9 mouse cellular contexts compared by ENCODE assay signal in the genomic region with DNA sequence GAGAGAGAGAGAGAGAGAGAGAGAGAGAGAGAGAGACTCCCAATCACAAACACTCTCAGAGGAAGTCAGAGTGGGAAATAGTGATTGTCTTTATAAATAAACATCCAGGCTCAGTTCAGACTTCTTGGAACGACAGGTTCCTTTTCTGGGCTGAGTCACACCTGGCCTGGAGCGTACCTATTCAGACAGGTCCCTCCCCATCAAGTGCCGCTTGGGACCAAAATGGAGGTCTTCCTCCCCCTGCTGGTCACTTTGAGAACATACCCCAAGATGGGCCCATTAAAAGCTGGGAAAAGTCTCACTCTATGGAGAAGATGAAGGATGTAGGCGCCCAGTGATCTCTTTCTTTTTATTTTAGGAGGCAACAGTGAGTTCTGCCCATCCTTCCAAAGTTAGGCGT. TPM values are rescaled to one million over a fixed set of nuclear protein-coding genes. Genes with fewer than 3 reads are reported as not detected.
DNase-seq lines count a peak whose midpoint lies in the region; ATAC-seq lines count a peak whose summit lies in the region.
"Had no signal": no experiment of that assay in that cellular context is flagged by ENCODE, and none has a peak within 500 bp of the region (broad histone marks: within the 10 kb centered on the region; RNA-seq: fewer than 3 reads in every experiment).

No protein-coding gene starts in this region.

- H3K27ac ChIP-seq in embryonic facial prominence, embryonic 14.5 days (replicated peaks; ENCODE audit: low read depth, low read length), result no peak overlapping the region

- no peaks in the 10 kb centered on the region for H3K36me3 ChIP-seq in embryonic facial prominence, embryonic 14.5 days (ENCODE audit: control insufficient read depth, insufficient read depth, low read length)

- H3K9ac ChIP-seq in embryonic facial prominence, embryonic 14.5 days (ENCODE audit: low read depth, low read length), result no peak overlapping the region

- ATAC-seq in embryonic facial prominence, embryonic 14.5 days (ENCODE audit: low read depth), result peak; percentile 45; the same call in 1 of the 2 replicates

- no peaks in the 10 kb centered on the region for H3K9me3 ChIP-seq in embryonic facial prominence, embryonic 14.5 days (ENCODE audit: control insufficient read depth, low read length)

- no peaks in the 10 kb centered on the region; the same call in 1 of the 2 replicates for H3K4me1 ChIP-seq in embryonic facial prominence, embryonic 14.5 days (ENCODE audit: control insufficient read depth, insufficient read depth, low read length)

- 2% methylated on average over 5 of the region's 5 CpGs for WGBS in embryonic facial prominence, embryonic 14.5 days

- H3K27me3 ChIP-seq in embryonic facial prominence, embryonic 14.5 days (replicated peaks; ENCODE audit: control insufficient read depth, insufficient read depth, low read length), result no peaks in the 10 kb centered on the region

- peak; percentile 71 for DNase-seq in gastrocnemius, adult 18-20 months (ENCODE audit: low spot score)
- no peak for DNase-seq in gastrocnemius, adult 8-10 months (ENCODE audit: low spot score in 2 of 2)
- peak; percentile 54 for DNase-seq in 416B (ENCODE audit: low read depth)
- DNase-seq in adrenal gland, postnatal 25 days, result peak; percentile 49
- peak; percentile 88 for DNase-seq in embryonic facial prominence, embryonic 14.5 days (ENCODE audit: low spot score)
- peak; percentile 89 for DNase-seq in induced T-regulatory cell, adult 2 months (ENCODE audit: low read depth)
- peak; percentile 78 to 86 for DNase-seq in lung, adult 18-20 months
- DNase-seq in retina, postnatal 7 days (ENCODE audit: low read depth, low spot score), result peak; percentile 68

- H3K4me2 ChIP-seq in embryonic facial prominence, embryonic 14.5 days (ENCODE audit: low read depth, low read length), result no peak overlapping the region

- H3K4me3 ChIP-seq in embryonic facial prominence, embryonic 14.5 days (ENCODE audit: low read depth, low read length), result no peak overlapping the region

RNA-seq across cellular contexts. Expression of a gene that starts 4.3 kb away (rescaled TPM):
- not detected for total RNA-seq in gastrocnemius, adult 18-20 months (2021)
- not detected for total RNA-seq in gastrocnemius, adult 8-10 months (2022)
- total RNA-seq in adrenal gland, postnatal 25 days (2021), result not detected in 2 replicates
- 0.18 and 0.43 TPM in 2 replicates for polyA plus RNA-seq in embryonic facial prominence, embryonic 14.5 days (2014; fragmentation: Nextera tagmentation; extraction: Ambion mirVana)
- polyA plus RNA-seq: large intestine, adult 2 months had no signal

RNA-seq across cellular contexts. Expression of a gene that starts 27.8 kb away (rescaled TPM):
- total RNA-seq in gastrocnemius, adult 18-20 months (2021), result 10 to 100 TPM; 41.2 to 63.7 TPM
- 10 to 100 TPM in 3 of 4 experiments, 1 to 10 TPM in 1; 8.6 to 22.9 (median 14.3) TPM for total RNA-seq in gastrocnemius, adult 8-10 months (2022)
- total RNA-seq in adrenal gland, postnatal 25 days (2021), result 17.8 and 18.1 TPM in 2 replicates
- 37.9 and 41.3 TPM in 2 replicates for polyA plus RNA-seq in embryonic facial prominence, embryonic 14.5 days (2014; fragmentation: Nextera tagmentation; extraction: Ambion mirVana)

Comparison
In these comparisons a context has a peak if more than half of its experiments do, and no peak if none do; other contexts are left out.
1. DNase-seq: peak in gastrocnemius, adult 18-20 months (single experiment), 416B (single experiment), adrenal gland, postnatal 25 days (single experiment), embryonic facial prominence, embryonic 14.5 days (single experiment), induced T-regulatory cell, adult 2 months (single experiment), lung, adult 18-20 months (2 of 2) and retina, postnatal 7 days (single experiment); none in gastrocnemius, adult 8-10 months (0 of 2).